Mouse (Mus musculus): ENCODE results near the gene Nav1. TPM values are rescaled to one million over a fixed set of nuclear protein-coding genes. Genes with fewer than 3 reads are reported as not detected.
A peak's percentile ranks its signal among the peaks of the same experiment; 100 is the strongest.

The Nav1 gene
- polyA plus RNA-seq (2015; fragmentation: Nextera tagmentation; extraction: Ambion mirVana), result 12.5 and 13.6 TPM in 2 replicates

DNA sequence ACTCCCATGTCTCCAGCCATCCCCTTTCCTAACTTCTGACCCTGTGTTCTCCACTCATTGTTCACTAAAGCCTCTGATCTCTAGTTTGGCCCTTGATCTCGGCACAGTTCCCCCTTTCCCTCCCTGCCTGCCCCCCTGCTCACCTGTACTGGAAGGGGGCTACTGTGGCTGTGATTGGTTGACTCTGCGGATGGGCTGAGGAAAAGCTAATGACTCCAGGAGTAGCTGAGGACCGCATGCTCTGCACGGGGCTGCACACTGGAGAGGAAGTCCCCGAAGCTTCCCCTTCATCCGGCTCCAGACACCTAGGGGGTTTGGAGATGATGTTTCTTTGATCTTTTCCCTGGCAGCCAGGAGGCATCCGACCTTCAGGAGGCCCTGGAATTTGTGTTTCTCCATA lies at the start of gene Nav1:
Gene Nav1, minus strand, starts transcription at position 277 of the 400 bp plus-strand sequence.
- Histone ChIP-seq H3K4me2 (replicated peaks) (no peak within 1 kb of the TSS), H3K36me3 (0 out of 2 replicates have a peak, but pooled peaks cover 2% of the 10 kb centered on the region), H3K27me3 (no peaks in the 10 kb centered on the region), H3K4me1 (peaks cover 11% of the 10 kb centered on the region; the same call in 1 of the 2 replicates), H3K9ac (no peak within 1 kb of the TSS), H3K27ac (replicated peaks) (no peak within 1 kb of the TSS), H3K4me3 (replicated peaks) (no peak within 1 kb of the TSS), H3K9me3 (replicated peaks) (no peaks in the 10 kb centered on the region)
- whole genome bisulfite sequencing, result 38% methylated on average over 7 of the region's 7 CpGs
- ATAC-seq (ENCODE audit: insufficient number of reproducible peaks, low FRiP score, low TSS enrichment, low read depth), result no peak

DNA sequence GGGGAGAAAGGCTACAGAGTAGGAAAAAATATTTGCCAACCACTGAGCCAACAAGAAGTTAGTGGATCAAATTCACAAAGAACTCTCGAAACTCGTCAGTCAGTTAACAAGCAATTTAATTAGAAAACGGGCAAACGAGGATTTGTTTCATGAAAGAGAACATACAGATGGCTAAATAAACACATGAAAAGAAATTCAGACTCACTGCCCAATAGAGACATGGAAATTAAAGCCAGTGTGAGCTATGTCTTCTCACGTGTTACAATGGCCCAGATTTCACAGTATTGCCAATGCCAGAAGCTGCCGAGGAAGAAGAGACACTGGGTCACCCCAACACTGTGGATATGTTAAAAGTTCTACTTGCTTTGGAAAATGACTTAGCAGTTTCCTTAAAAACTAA lies 46.8 kb upstream of the Nav1 start:
- no peaks in the 10 kb centered on the region for H3K27me3 ChIP-seq
- no peaks in the 10 kb centered on the region for H3K36me3 ChIP-seq
- H3K9ac ChIP-seq, result no peak overlapping the region
- no peaks in the 10 kb centered on the region for H3K4me1 ChIP-seq
- H3K4me3 ChIP-seq (replicated peaks), result no peak overlapping the region
- no peak for ATAC-seq (ENCODE audit: insufficient number of reproducible peaks, low FRiP score, low TSS enrichment, low read depth)
- H3K9me3 ChIP-seq (replicated peaks), result no peaks in the 10 kb centered on the region
- H3K27ac ChIP-seq (replicated peaks), result no peak overlapping the region
- no peak overlapping the region for H3K4me2 ChIP-seq (replicated peaks)
- 84% methylated on average over 6 of the region's 6 CpGs for WGBS

GRCm38 (mm10) chr1:135645459-135646195 lies 38.5 kb upstream of the Nav1 start:
- Histone ChIP-seq H3K9ac (no peak overlapping the region), H3K4me3 (replicated peaks) (no peak overlapping the region), H3K36me3 (no peaks in the 10 kb centered on the region), H3K27me3 (no peaks in the 10 kb centered on the region), H3K27ac (replicated peaks) (no peak overlapping the region), H3K9me3 (replicated peaks) (no peaks in the 10 kb centered on the region), H3K4me1 (peaks cover 7% of the 10 kb centered on the region; the same call in 1 of the 2 replicates), H3K4me2 (replicated peaks) (no peak overlapping the region)
- WGBS, result 76% methylated on average over 8 of the region's 8 CpGs
- no peak for ATAC-seq (ENCODE audit: insufficient number of reproducible peaks, low FRiP score, low TSS enrichment, low read depth)

- Histone ChIP-seq H3K4me1 (peaks cover 7% of the 10 kb centered on the region; the same call in 1 of the 2 replicates), H3K27ac (replicated peaks) (no peak overlapping the region), H3K36me3 (no peaks in the 10 kb centered on the region), H3K4me2 (replicated peaks) (no peak overlapping the region), H3K9ac (no peak overlapping the region), H3K27me3 (no peaks in the 10 kb centered on the region), H3K9me3 (replicated peaks) (no peaks in the 10 kb centered on the region), H3K4me3 (replicated peaks) (no peak overlapping the region)
- WGBS, result 57% methylated on average over 5 of the region's 5 CpGs
- peak; percentile 47; the same call in 1 of the 2 replicates for ATAC-seq (ENCODE audit: insufficient number of reproducible peaks, low FRiP score, low TSS enrichment, low read depth)
These were observed 37.0 kb upstream of the Nav1 start for GRCm38 (mm10) chr1:135644110-135644509.

DNA sequence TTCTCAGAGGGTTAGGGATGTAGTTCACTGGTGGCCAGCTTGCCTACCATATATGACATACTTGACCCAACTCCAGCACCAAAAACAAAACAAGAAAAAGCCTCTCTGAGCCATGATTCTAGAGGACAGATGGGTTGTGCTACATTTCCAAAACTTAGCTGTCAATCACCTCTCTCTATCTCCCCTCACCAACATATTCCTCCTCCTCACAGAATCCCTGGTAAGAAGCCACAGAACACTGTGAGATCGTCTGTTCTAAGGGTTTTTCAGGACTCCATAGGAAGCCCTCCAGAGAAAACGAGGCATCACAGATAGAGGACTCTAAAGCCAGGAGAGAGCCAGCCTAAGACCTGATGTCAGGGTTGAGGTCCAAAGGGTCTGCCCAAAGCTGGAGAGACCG lies 36.6 kb upstream of the Nav1 start:
- H3K4me1 ChIP-seq, result peaks cover 7% of the 10 kb centered on the region; the same call in 1 of the 2 replicates
- H3K9me3 ChIP-seq (replicated peaks), result no peaks in the 10 kb centered on the region
- ATAC-seq (ENCODE audit: insufficient number of reproducible peaks, low FRiP score, low TSS enrichment, low read depth), result no peak
- 69% methylated on average over 3 of the region's 3 CpGs for WGBS
- no peaks in the 10 kb centered on the region for H3K27me3 ChIP-seq
- no peak overlapping the region for H3K4me3 ChIP-seq (replicated peaks)
- no peaks in the 10 kb centered on the region for H3K36me3 ChIP-seq
- no peak overlapping the region for H3K4me2 ChIP-seq (replicated peaks)
- no peak overlapping the region for H3K27ac ChIP-seq (replicated peaks)
- no peak overlapping the region for H3K9ac ChIP-seq

- ATAC-seq (ENCODE audit: insufficient number of reproducible peaks, low FRiP score, low TSS enrichment, low read depth), result no peak
- H3K4me1 ChIP-seq, result peaks cover 7% of the 10 kb centered on the region
- H3K4me2 ChIP-seq (replicated peaks), result no peak overlapping the region
- no peaks in the 10 kb centered on the region for H3K9me3 ChIP-seq (replicated peaks)
- H3K27me3 ChIP-seq, result no peaks in the 10 kb centered on the region
- H3K36me3 ChIP-seq, result no peaks in the 10 kb centered on the region
- no peak overlapping the region for H3K4me3 ChIP-seq (replicated peaks)
- H3K27ac ChIP-seq (replicated peaks), result no peak overlapping the region
- 85% methylated on average over 7 of the region's 7 CpGs for WGBS
- no peak overlapping the region for H3K9ac ChIP-seq
These were observed 32.8 kb upstream of the Nav1 start for GRCm38 (mm10) chr1:135639853-135640252.

DNA sequence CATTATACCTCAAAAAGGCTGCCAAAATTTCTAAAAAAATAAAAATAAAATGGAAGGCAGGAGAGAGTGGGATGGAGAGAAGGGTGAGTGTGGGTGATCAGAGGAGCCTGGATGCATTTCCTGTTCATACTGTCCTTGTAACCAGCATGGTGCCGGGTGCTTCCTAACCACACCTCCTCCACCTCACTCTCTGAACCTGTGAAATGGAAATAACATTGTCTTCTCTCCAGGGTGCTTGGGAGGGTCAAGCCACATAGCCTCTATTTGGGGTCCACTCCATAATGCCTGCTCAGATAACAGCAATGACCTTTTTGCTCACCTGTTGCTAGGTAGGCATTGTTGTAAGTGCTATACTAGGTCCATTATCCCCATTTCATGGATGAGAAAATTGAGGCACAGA lies 32.0 kb upstream of the Nav1 start:
- 90% methylated on average over 1 of the region's 1 CpGs for WGBS
- Histone ChIP-seq H3K27ac (replicated peaks) (no peak overlapping the region), H3K36me3 (no peaks in the 10 kb centered on the region), H3K4me2 (replicated peaks) (no peak overlapping the region), H3K27me3 (no peaks in the 10 kb centered on the region), H3K9ac (no peak overlapping the region), H3K4me3 (replicated peaks) (no peak overlapping the region), H3K9me3 (replicated peaks) (no peaks in the 10 kb centered on the region), H3K4me1 (peaks cover 3% of the 10 kb centered on the region)
- no peak for ATAC-seq (ENCODE audit: insufficient number of reproducible peaks, low FRiP score, low TSS enrichment, low read depth)

GRCm38 (mm10) chr1:135637574-135638008 lies 30.5 kb upstream of the Nav1 start:
- H3K4me2 ChIP-seq (replicated peaks), result no peak overlapping the region
- no peaks in the 10 kb centered on the region; the same call in 1 of the 2 replicates for H3K4me1 ChIP-seq
- no peak overlapping the region for H3K9ac ChIP-seq
- no peak overlapping the region for H3K4me3 ChIP-seq (replicated peaks)
- no peaks in the 10 kb centered on the region for H3K27me3 ChIP-seq
- ATAC-seq (ENCODE audit: insufficient number of reproducible peaks, low FRiP score, low TSS enrichment, low read depth), result no peak
- no peaks in the 10 kb centered on the region for H3K36me3 ChIP-seq
- H3K27ac ChIP-seq (replicated peaks), result no peak overlapping the region
- WGBS, result 20% methylated on average over 3 of the region's 3 CpGs
- no peaks in the 10 kb centered on the region for H3K9me3 ChIP-seq (replicated peaks)

DNA sequence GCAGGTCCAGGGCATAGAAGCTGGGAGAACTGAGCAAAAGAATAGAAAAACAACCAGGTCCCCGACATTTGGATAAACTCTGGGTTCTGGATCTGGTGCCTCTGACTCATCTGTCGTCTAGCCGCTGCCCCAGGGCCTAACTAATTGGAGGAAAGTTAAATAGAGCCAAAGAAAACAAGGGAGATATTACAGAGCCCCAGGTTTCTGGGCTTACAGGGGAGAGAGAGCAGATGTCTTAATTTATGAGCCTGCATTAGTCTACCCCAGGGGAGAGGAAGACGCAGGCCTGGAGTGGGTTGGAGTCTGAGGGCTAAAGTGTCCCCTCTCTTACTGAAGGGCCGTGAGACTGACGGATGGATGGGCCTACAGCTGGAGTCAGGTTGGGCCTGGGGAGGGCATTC lies 29.0 kb upstream of the Nav1 start:
- no peak overlapping the region for H3K27ac ChIP-seq (replicated peaks)
- H3K9ac ChIP-seq, result no peak overlapping the region
- WGBS, result 22% methylated on average over 6 of the region's 6 CpGs
- no peak overlapping the region for H3K4me3 ChIP-seq (replicated peaks)
- no peak for ATAC-seq (ENCODE audit: insufficient number of reproducible peaks, low FRiP score, low TSS enrichment, low read depth)
- H3K27me3 ChIP-seq, result no peaks in the 10 kb centered on the region
- no peaks in the 10 kb centered on the region for H3K9me3 ChIP-seq (replicated peaks)
- H3K36me3 ChIP-seq, result no peaks in the 10 kb centered on the region
- peaks cover 10% of the 10 kb centered on the region; the same call in 1 of the 2 replicates for H3K4me1 ChIP-seq
- no peak overlapping the region for H3K4me2 ChIP-seq (replicated peaks)

- Histone ChIP-seq H3K4me1 (peaks cover 10% of the 10 kb centered on the region; the same call in 1 of the 2 replicates), H3K27me3 (no peaks in the 10 kb centered on the region), H3K9me3 (replicated peaks) (no peaks in the 10 kb centered on the region), H3K36me3 (no peaks in the 10 kb centered on the region), H3K4me3 (replicated peaks) (no peak overlapping the region), H3K4me2 (replicated peaks) (no peak overlapping the region), H3K9ac (no peak overlapping the region), H3K27ac (replicated peaks) (no peak overlapping the region)
- ATAC-seq (ENCODE audit: insufficient number of reproducible peaks, low FRiP score, low TSS enrichment, low read depth), result no peak
- WGBS, result 62% methylated on average over 11 of the region's 11 CpGs
These were observed 28.4 kb upstream of the Nav1 start for GRCm38 (mm10) chr1:135635323-135636064.

DNA sequence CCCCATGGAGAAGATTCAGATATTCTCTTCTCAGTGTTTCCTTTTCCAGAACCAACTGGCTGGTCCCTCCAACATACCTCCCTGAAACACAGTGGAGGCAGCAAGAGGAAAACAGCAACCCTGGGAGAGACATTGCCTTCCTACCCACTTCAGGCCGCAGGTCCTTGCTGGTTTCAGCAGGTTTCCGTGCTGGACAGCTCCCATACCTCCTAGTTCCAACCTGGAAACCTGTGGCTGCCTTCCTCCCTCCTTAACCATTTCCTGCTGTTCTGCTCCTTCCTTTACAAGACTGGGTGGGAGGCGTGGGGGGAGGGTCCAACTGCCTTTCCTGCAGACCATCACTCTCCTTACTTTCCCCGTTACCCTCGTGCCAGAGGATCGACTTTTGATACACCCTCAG lies 27.7 kb upstream of the Nav1 start:
- no peak for ATAC-seq (ENCODE audit: insufficient number of reproducible peaks, low FRiP score, low TSS enrichment, low read depth)
- H3K9ac ChIP-seq, result no peak overlapping the region
- no peak overlapping the region for H3K4me2 ChIP-seq (replicated peaks)
- no peak overlapping the region for H3K4me3 ChIP-seq (replicated peaks)
- H3K27me3 ChIP-seq, result no peaks in the 10 kb centered on the region
- no peaks in the 10 kb centered on the region for H3K9me3 ChIP-seq (replicated peaks)
- H3K27ac ChIP-seq (replicated peaks), result no peak overlapping the region
- H3K36me3 ChIP-seq, result no peaks in the 10 kb centered on the region
- H3K4me1 ChIP-seq, result peaks cover 10% of the 10 kb centered on the region; the same call in 1 of the 2 replicates
- 11% methylated on average over 6 of the region's 6 CpGs for WGBS

Data from embryonic facial prominence, embryonic 15.5 days (tissue).